Mouse (Mus musculus) embryo, embryonic 11 days (tissue): Measurements from ENCODE around the gene Perp.

Experiments
- DNase-seq: peaks from one replicate; pipeline ENCODE4 v3.0.0-alpha.2; 2015

Gene Perp

GRCm38 (mm10) chr10:18864753-18865152 is 19.9 kb downstream of the Perp start:
- DNase-seq = no peak

GRCm38 (mm10) chr10:18870990-18871389 is 26.2 kb downstream of the Perp start:
- no peak for DNase-seq

- DNase-seq = no peak
Observed at GRCm38 (mm10) chr10:18876211-18876610, 31.4 kb downstream of the Perp start.

GRCm38 (mm10) chr10:18878111-18878510 is 33.3 kb downstream of the Perp start:
- no peak for DNase-seq

GRCm38 (mm10) chr10:18879160-18879559 is 34.3 kb downstream of the Perp start:
- DNase-seq = no peak

GRCm38 (mm10) chr10:18879690-18880089 is 34.9 kb downstream of the Perp start:
- DNase-seq = no peak

- DNase-seq = no peak
Observed at GRCm38 (mm10) chr10:18882190-18882589, 37.4 kb downstream of the Perp start.

GRCm38 (mm10) chr10:18886918-18887625 is 42.3 kb downstream of the Perp start:
- no peak for DNase-seq

GRCm38 (mm10) chr10:18888751-18889150 is 43.9 kb downstream of the Perp start:
- no peak for DNase-seq

- no peak for DNase-seq
Observed at GRCm38 (mm10) chr10:18889255-18889654, 44.4 kb downstream of the Perp start.

- no peak for DNase-seq
Observed at GRCm38 (mm10) chr10:18891110-18891509, 46.3 kb downstream of the Perp start.

- no peak for DNase-seq
Observed at GRCm38 (mm10) chr10:18892102-18892501, 47.3 kb downstream of the Perp start.

GRCm38 (mm10) chr10:18894259-18895166 is 49.7 kb downstream of the Perp start:
- DNase-seq = no peak

- peak; percentile 58 for DNase-seq
Observed at GRCm38 (mm10) chr10:18904108-18904507, 59.3 kb downstream of the Perp start.
